Mouse (Mus musculus) spleen, embryonic (tissue): ENCODE results near the gene Timp3.

Source experiments
- CTCF ChIA-PET: fragments of 350-600 bp; sonication (Branson Sonifier 250); formaldehyde crosslinking; loops from one replicate; lab custom pipeline; 2022; lab: Charles Lee

Gene Timp3

GRCm38 (mm10) chr10:86385656-86386055, 85.5 kb downstream of the Timp3 start:
- CTCF ChIA-PET = no interaction called here

DNA sequence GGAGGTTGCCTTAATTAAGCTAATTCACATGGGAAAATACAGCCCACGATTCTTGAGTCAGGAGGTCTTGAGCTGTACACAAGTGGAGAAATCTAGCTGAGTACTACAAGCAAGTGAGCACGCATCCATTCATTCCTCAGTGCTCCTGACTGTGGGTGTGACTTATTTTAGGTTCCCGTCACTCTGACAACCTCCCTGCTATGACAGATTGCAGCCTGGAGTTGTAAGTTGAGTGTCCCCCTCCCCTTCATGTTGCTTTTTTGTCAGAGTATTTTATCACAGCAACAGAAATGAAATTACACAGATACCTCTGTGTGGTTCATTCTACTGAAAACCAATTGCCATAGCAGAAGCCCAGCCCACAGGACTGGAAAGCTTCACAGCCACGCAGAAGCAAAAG, 86.1 kb downstream of the Timp3 start:
- CTCF ChIA-PET = no interaction called here

DNA sequence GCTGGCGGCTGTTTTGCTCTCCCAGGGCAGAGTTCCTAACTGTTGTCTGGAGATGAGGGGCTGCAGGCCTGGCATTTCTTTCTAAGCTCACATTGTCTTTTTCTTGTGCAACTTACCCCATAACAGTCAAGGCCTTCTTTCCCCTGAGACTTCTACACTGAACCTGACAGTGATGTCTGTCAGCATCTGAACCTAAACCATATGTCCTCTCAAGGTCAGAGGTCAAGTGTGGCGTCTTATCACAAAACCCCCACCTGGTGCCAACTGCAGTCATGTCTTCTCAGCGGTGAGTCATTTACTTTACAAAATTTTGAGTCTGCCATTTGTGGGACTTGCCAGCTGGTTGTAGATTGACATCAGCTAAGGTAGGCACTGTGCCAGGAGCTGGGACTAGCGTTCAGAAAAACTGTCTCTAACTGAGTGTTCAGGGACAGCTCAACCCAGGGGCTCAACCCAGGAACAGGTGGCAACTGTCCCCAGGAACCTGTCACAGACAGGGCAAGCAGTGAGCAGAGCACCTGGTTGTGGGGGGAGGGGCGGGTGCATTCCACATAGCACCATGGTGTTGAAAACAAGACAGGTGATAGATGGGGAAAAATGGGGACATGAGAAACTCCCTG, 87.8 kb downstream of the Timp3 start:
- CTCF ChIA-PET = no interaction called here

DNA sequence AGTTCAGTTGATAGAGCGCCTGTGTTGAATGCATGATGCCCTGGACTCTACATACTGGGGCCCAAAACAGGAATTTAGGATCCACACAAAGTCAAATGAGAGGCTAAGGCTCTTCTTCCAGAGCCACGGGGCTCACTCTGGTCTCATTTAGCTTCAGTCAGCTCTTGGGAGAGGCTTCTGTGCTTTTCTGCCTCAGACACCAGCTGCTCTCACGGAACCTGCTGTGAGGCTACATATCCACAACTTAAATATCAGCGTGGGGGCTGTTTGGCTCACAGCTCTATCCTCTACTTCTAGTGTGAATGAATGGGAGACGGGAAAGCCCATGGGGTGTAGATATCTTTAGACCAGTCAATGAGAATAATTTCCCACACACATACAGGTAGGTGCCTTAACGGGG, 88.6 kb downstream of the Timp3 start:
- CTCF ChIA-PET = no interaction called here

- CTCF ChIA-PET = no interaction called here
These were observed 89.2 kb downstream of the Timp3 start for GRCm38 (mm10) chr10:86389357-86389756.

GRCm38 (mm10) chr10:86389913-86390312, 89.7 kb downstream of the Timp3 start:
- CTCF ChIA-PET = no interaction called here

GRCm38 (mm10) chr10:86392399-86392798, 92.2 kb downstream of the Timp3 start:
- CTCF ChIA-PET = no interaction called here

DNA sequence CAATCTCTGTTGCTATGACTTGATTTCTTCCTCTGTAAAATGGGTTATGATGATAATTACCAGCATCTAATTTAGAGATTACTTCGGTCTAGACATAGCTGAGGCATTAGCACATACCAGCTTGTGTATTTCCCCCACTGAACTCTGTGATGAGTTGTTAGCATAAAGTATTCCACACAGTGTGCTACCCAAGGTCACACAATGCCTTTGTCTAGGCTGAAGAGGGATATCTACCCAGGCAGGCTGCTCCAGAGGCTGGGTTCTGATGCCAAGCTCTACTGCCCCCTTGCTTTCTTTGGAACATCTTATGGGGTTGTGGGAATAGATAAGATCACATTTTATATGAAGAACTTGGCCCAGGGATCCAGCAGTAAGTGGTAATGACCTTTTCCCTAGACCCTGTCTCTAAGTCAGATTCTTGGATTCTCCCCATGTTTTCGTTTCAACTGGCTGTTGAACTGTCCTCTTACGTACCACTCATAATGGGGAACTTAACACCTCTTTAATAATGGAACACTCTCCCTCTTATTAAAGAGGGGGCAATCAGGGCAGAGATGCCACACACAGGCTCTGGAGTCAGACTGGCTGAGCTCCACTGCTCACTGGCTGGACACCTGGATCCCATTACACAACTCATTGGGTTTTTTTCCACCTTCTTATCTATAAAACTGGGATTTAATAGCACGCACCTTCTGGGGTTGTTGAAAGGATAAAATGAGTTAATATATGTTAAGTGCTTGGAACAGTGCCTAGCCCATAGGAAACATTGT, 97.6 kb downstream of the Timp3 start:
- CTCF ChIA-PET = no interaction called here

DNA sequence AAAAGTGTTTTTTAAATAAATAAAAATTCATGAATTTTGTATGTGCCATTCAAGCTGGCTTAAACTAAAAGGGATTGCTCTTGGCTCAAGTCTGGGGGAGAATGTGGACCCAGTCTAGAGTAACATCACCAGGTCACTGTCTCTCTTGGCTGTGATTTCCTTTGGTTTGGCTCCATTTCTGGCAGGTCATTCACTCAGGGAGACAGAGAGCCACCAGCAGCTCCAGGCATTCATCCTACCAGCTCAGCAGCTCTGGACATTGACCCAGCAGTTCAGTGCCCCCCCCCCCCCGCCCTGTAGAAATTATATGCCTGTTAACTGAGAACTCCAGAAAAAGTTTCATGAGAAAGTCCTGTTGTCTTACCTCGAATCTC, 98.2 kb downstream of the Timp3 start:
- CTCF ChIA-PET = no interaction called here
